Mouse (Mus musculus) cerebellum, adult 2 months (tissue): ENCODE data around the gene Pabpn1. TPM values are rescaled to one million over a fixed set of nuclear protein-coding genes. Genes with fewer than 3 reads are reported as not detected.

Source experiments
- DNase-seq, 2 experiments: peaks; one replicate each; pipeline ENCODE4 v3.0.0; 2021
- H3K27ac ChIP-seq: fragments of 200-500 bp; 2 replicates; pipeline ENCODE4 v1.5.1; 2012; ENCODE audit warnings: low read length, control low read depth, inconsistent platforms; ENCODE audit not compliant: insufficient read depth
- H3K27me3 ChIP-seq: fragments of 200-500 bp; 2 replicates; pipeline ENCODE4 v1.6.1; 2012; ENCODE audit warnings: inconsistent platforms, mild to moderate bottlenecking, low read length, moderate library complexity; ENCODE audit not compliant: control insufficient read depth, insufficient read depth
- H3K4me1 ChIP-seq: fragments of 200-500 bp; 2 replicates; pipeline ENCODE4 v1.6.1; 2011; ENCODE audit warnings: low read length; ENCODE audit not compliant: control insufficient read depth, insufficient read depth
- H3K4me3 ChIP-seq: fragments of 200-500 bp; replicated peaks from 2 replicates; pipeline ENCODE3; 2011; ENCODE audit warnings: mild to moderate bottlenecking, low read depth, low read length, control low read depth; ENCODE audit not compliant: insufficient read depth
- CTCF ChIP-seq: fragments of 200-500 bp; IDR thresholded peaks from 2 replicates; pipeline ENCODE4 v1.5.1; 2011; ENCODE audit warnings: low read depth, mild to moderate bottlenecking, control low read depth, low read length, moderate library complexity, borderline replicate concordance; ENCODE audit not compliant: insufficient read depth
- POLR2A ChIP-seq: fragments of 200-500 bp; IDR thresholded peaks from 2 replicates; pipeline ENCODE4 v1.6.1; 2011; ENCODE audit warnings: low read length, control low read depth, borderline replicate concordance; ENCODE audit not compliant: insufficient read depth
- WGBS: fragments of 180-500 bp; shearing (Covaris S2); methylation state at CpG from one replicate; pipeline ENCODE4 v1.1.7; 2018; 5-methylcytosine and 5-hydroxymethylcytosine counted together
- polyA plus RNA-seq: library from polyadenylated mRNA; depleted of rRNA; stranded (reverse); fragments of >200 nt; gene quantifications from 2 replicates; pipeline ENCODE4 v1.2.3, GENCODE M21; 2012

Gene Pabpn1
- polyA plus RNA-seq, 1 experiment, result 433 TPM

DNA sequence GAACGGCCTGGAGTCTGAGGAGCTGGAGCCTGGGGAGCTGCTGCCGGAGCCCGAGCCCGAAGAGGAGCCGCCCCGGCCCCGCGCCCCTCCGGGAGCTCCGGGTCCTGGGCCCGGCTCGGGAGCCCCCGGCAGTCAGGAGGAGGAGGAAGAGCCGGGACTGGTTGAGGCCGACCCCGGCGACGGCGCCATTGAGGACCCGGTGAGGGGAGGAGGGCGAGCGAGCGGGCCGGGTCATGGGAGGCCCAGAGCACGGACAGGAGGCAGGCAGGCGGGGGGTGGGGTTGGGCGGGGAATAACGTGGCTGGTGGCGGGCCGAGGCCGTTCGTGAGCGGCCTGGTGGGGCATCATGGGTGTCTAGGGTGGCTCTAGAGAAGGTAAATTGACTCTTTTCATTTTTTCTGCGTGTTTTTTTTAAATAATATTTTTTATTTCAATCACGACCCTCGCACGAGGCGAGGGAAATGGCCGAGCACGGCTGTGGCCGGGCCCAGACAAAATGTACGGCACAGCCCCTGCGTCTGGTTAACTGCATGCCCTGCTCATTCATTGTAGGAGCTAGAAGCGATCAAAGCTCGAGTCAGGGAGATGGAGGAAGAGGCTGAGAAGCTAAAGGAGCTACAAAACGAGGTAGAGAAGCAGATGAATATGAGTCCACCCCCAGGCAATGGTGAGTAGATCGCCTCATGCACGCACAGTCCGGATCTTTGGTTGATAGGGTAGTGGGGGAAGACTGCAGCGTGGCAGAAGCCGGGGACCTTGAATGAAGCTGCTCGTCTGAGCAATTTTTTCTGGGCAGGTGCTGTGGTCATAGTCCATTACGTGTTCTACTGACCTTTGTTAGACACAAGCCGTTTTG lies 2.2 kb downstream of the Pabpn1 start:
- WGBS, result under 1% methylated on average over 54 of the region's 54 CpGs
- Histone ChIP-seq H3K27ac (peak overlapping the region; percentile 72), H3K4me1 (no peaks in the 10 kb centered on the region), H3K27me3 (no peaks in the 10 kb centered on the region), H3K4me3 (peak overlapping the region; percentile 60)
- DNase-seq, result peak in 1 of 2 experiments; percentile 73
- no peak for TF ChIP-seq CTCF
- no peak for TF ChIP-seq POLR2A

DNA sequence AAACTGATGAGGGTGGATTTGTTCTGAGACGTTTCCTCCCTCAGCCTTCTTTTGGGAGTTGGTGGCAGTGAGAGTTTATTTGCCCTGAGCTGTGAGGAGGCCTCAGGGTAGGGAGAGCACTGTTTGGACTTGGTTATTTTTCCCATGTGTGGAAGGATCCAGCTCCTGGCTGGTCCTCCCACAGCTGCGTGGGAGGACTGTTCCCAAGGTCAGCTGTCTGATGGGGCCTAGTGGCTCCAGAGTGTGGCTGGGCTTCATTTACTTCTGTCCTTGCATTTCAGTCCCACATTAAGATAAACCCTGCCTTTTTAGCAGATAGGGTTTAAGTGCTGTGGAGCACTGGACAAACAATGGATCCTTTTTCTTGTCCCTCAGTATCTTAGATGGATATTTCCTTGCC lies 5.1 kb downstream of the Pabpn1 start:
- Histone ChIP-seq H3K4me1 (no peaks in the 10 kb centered on the region), H3K4me3 (no peak overlapping the region), H3K27ac (no peak overlapping the region), H3K27me3 (no peaks in the 10 kb centered on the region)
- WGBS, result 58% methylated on average over 2 of the region's 2 CpGs
- TF ChIP-seq POLR2A (no peak), CTCF (no peak)
- no peak for DNase-seq

DNA sequence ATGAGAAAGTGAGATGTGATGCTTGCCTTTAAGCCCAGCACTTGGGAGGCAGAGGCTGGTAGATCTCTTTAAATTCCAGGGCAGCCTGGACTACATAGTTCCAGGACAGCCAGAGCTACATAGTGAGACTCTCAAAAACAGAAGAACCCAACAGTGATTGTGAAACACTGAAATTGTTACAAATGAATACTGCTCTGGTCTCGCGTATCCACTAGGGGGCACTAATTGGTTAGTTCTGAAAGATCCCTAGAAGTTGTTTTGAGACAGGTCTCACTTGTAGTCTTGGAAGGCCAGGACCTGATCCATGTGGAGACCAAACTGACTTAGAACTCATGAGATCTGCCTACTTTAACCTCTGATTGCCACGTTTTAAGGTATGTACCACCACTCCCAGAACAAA lies 8.1 kb downstream of the Pabpn1 start:
- DNase-seq, result peak; percentile 61 to 76
- TF ChIP-seq CTCF (peak; percentile 58; the same call in 1 of the 2 replicates), POLR2A (no peak)
- WGBS, result under 1% methylated on average over 3 of the region's 3 CpGs
- no peak overlapping the region; the same call in 1 of the 2 replicates for H3K27ac ChIP-seq
- no peak overlapping the region for H3K4me3 ChIP-seq
- no peaks in the 10 kb centered on the region for H3K27me3 ChIP-seq
- H3K4me1 ChIP-seq, result no peaks in the 10 kb centered on the region

DNA sequence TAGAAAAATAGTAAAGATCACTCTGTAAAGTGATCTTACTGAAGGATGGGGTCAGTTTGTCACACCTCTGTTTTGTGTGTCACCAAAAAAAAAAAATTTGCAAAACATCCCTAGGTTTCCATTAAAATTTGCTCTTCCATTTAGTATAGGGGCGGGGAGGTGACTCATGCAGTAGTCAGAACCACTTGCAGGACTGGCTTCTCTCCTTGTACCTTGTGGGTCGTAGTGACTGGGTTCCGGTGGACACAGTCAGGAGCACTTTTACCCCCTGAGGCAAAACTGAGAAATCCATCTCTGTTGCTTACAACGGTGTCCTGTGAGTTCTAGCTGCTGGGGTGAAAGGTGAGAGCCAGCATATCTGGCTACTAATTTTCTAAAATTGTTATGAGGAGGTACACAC lies 11.3 kb downstream of the Pabpn1 start:
- Histone ChIP-seq H3K27me3 (no peaks in the 10 kb centered on the region), H3K4me1 (peaks cover under 1% of the 10 kb centered on the region; the same call in 1 of the 2 replicates), H3K27ac (no peak overlapping the region), H3K4me3 (no peak overlapping the region)
- WGBS, result 92% methylated on average over 4 of the region's 4 CpGs
- DNase-seq, result no peak
- TF ChIP-seq POLR2A (no peak), CTCF (no peak)

DNA sequence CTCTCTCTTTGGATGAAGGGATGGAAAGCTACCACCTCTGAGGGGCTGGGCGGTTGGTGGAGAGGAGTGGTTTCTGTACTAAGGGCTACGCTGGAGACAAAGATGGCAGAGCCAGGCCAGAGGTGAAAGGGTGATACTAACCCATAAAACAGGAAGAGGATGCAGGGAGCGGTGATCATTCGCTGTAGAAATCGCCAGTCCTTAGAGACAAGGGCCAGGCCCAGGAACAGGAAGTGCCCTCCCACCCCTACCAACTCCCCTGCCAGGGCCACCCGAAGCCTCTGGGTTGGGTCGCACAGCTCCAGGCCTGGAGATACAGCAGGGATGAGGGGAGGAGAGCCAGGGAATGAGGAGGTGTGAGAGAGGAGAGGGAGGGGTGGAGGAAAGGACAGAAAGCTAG lies 16.4 kb downstream of the Pabpn1 start:
- 80% methylated on average over 7 of the region's 7 CpGs for WGBS
- no peak for DNase-seq

DNA sequence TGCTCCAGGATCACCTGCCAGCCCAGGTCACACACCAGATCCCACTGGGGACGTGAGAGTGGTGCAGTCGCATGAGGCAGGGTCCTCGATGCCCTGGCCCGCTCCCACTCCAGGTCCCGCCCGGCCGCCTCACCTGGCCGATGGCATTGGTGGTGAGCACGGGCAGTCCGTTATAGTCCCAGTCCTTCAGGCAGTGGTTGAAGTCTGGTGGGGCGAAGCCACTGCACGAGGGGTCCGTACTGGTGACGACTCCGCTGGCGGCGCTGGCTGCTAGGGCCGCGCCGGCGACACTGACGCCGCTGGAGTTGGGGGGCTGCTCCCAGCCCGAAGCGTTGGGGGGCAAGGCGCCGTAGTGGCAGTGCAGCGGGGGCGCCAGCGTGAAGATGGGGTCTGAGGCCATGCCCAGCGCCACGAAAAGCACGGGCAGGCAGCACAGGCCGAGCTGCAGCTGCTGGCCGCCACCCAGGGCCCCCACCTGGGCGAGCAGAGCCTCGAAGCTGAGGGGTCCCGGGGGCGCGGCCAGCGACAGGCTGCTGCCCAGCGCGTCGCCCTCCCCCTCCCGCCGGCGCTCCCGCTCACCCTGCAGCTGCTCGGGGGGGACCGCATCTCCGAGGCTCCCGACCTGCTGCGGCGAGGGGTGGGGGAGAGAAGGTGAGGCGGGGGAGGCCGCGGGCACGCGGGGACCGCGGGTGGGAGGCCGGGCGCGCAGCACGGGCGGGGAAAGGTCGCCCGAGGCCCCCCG lies 20.0 kb downstream of the Pabpn1 start:
- Histone ChIP-seq H3K4me1 (peaks cover 7% of the 10 kb centered on the region), H3K27me3 (no peaks in the 10 kb centered on the region), H3K4me3 (peak overlapping the region; percentile 86), H3K27ac (peak overlapping the region; percentile 89)
- no peak for TF ChIP-seq CTCF
- TF ChIP-seq POLR2A, result no peak
- WGBS, result under 1% methylated on average over 57 of the region's 69 CpGs
- peak; percentile 51 to 56 for DNase-seq

More for the DNA sequence above, 16.4 kb downstream of the Pabpn1 start:
- H3K4me1 ChIP-seq, result peaks cover 7% of the 10 kb centered on the region
- H3K27me3 ChIP-seq, result no peaks in the 10 kb centered on the region
- no peak overlapping the region for H3K4me3 ChIP-seq
- no peak overlapping the region for H3K27ac ChIP-seq
- TF ChIP-seq CTCF, result no peak
- TF ChIP-seq POLR2A, result no peak

DNA sequence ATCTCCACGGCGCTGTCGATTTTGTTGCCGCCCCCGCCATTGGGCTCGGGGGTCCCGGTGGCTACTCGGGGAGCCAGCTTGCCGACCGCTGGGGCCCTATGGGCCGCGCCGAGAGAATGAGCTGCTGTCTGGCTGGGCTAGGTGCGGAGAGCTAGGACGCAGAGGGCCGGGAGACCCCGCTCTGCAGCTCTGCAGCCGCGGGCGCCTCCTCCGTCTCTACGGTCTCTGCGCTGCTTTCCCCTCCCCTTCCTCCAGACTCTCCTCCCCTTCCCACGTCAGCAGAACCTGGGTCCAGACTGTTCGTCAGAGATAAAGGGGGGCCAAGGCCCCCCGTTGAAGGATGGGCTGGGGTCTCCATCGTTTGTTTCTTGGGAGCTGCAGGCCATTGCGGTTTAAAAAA lies 20.6 kb downstream of the Pabpn1 start, which contains the start of gene Slc22a17:
Slc22a17 (minus strand) TSS at position 247 of the 400 bp plus-strand sequence.
- peak; percentile 83 to 84 for DNase-seq
- H3K27me3 ChIP-seq, result no peaks in the 10 kb centered on the region
- H3K27ac ChIP-seq, result peak within 1 kb of the TSS; percentile 89
- WGBS, result 1% methylated on average over 28 of the region's 28 CpGs
- peaks cover 7% of the 10 kb centered on the region for H3K4me1 ChIP-seq
- H3K4me3 ChIP-seq, result peak within 1 kb of the TSS; percentile 86
- TF ChIP-seq POLR2A (peak; percentile 92), CTCF (no peak)
